Mouse (Mus musculus): ENCODE data around the gene Tapbp.
"Not testable (repeated sequence)": the region's sequence is repeated elsewhere in the genome, so short reads cannot be mapped to it uniquely, and the experiment has no call there.

The Tapbp gene

DNA sequence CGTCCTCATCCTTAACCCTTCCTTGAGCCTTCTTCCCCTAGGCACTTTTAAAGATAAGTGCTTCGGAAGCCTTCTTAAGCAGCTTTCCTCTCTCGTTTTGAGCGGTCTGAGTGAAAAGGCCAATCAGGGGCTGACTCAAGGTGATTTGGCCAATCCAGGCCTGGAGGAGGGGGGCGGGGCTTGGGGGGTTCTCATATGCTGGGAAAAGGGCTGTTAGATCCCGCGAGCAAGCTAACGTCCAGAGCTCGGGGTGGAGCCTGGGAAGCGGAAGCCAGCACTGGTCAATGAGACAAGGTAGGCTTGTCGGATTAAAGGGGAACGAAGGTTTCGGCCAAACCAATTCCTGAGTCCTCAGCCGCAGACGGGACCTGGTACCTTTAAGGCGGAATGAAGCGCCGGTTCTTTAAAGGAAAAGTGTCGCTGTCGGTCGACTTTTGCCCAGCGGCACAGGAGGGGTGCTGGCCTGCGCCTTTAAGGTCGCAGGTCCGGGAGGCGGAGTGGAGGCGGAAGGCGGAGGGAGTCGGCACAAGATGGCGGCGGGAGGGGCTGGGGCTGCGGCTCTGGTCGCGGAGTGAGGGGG lies at the start of gene Tapbp, which contains the start of gene Zbtb22:
Tapbp (plus strand) TSS at position 229 of the 580 bp plus-strand sequence.
Zbtb22 (plus strand) TSS at position 234 of the 580 bp plus-strand sequence.
- DNase-seq = peak; percentile 98

DNA sequence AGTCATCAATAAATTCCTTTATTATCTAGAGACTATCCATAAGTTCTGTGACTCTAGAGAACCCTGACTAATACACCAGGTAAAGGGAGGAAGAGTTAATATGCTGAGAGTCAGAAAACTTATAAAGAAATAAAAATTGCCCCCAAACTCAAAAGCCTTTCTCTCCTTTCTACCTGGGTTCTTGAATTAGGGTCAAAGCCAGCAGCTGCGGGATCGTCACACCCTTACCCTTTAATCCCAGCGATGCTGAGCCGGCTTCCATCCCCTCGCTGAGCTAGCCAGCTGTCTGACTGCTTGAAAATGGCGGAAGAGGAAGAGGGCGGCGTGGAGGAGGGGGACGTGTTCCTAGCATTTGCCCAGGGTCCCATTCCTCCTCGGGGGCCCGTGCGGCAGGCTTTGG lies 42.2 kb upstream of the Tapbp start, which contains the start of gene Gm7029:
Gm7029 (plus strand) TSS at position 301 of the 400 bp plus-strand sequence.
- not testable (repeated sequence) for DNase-seq

GRCm38 (mm10) chr17:33874411-33874810 lies 41.3 kb upstream of the Tapbp start:
- no peak for DNase-seq

- peak; percentile 21 for DNase-seq
These were observed 39.9 kb upstream of the Tapbp start for GRCm38 (mm10) chr17:33875797-33876196.

DNA sequence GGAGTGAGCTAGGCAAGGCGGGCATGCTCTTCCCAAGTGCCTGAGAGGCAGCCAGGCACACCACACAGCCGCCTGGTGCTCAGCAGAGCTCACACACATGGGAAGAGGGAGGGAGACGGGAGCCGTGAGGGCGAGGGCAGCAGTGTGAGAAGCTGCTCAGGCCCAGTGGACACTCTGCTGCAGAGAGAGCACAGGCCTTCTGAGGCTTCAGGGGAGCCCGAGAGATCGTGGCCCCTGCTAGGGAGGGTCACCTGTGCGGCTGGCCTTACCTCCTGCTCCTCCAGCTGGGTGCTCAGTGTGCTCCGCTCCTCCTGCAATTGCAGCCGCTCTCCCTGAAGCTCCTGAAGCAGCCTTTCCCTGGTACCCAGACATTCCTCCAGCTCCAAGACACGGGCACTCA lies 31.4 kb upstream of the Tapbp start:
- not testable (repeated sequence) for DNase-seq

DNA sequence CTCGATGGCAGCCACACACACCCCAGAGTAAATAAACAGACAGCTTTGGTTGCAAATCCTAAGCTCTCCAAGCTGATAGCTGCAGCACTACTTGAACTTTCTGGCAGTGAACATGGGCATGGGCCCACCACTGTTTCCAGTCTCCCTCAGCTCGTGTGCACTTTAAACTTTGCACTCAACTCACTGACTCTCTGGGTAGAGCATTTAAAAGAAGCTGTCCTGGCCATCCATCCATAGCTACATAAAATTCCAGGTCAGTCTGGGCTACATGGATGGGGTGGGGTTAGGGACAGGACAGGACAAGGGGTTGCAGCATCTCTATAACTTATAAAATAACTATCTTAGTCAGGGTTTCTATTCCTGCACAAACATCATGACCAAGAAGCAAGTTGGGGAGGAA lies 27.9 kb upstream of the Tapbp start:
- DNase-seq = not testable (repeated sequence)

DNA sequence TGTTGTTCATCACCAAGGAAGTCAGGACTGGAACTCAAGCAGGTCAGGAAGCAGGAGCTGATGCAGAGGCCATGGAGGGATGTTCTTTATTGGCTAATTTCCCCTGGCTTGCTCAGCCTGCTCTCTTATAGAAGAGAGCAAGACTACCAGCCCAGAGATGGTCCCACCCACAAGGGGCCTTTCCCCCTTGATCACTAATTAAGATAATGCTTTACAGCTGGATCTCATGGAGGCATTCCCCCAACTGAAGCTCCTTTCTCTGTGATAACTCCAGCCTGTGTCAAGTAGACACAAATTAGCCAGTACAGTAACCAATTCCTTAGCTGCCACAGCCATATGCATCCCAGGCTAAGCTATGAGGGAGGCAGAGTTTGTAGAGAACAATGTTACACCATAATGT lies 27.5 kb upstream of the Tapbp start:
- DNase-seq = not testable (repeated sequence)

- DNase-seq = not testable (repeated sequence)
These were observed 25.7 kb upstream of the Tapbp start for GRCm38 (mm10) chr17:33889941-33890532.

- DNase-seq = peak; percentile 98
These were observed 25.1 kb upstream of the Tapbp start, which contains the start of gene Kifc1 for GRCm38 (mm10) chr17:33890533-33891059. TSS of gene Kifc1 (minus strand) at chr17:33890661.

GRCm38 (mm10) chr17:33891357-33891756 lies 24.3 kb upstream of the Tapbp start:
- DNase-seq = no peak

DNA sequence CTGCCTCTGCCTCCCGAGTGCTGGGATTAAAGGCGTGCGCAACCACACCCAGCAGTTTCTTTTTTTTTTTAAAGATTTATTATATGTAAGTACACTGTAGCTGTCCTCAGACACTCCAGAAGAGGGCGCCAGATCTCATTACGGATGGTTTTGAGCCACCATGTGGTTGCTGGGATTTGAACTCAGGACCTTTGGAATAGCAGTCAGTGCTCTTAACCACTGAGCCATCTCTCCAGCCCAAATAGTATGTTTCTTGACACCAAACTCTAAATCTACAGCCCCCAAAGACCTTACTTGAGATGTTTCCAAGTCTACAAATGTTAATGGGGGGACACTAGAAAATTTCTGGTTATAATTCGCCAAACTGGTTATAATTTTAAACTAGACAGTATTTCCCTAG lies 23.8 kb upstream of the Tapbp start:
- not testable (repeated sequence) for DNase-seq

- no peak for DNase-seq
These were observed 23.3 kb upstream of the Tapbp start for GRCm38 (mm10) chr17:33892429-33892828.

GRCm38 (mm10) chr17:33893011-33893410 lies 22.7 kb upstream of the Tapbp start:
- not testable (repeated sequence) for DNase-seq

DNA sequence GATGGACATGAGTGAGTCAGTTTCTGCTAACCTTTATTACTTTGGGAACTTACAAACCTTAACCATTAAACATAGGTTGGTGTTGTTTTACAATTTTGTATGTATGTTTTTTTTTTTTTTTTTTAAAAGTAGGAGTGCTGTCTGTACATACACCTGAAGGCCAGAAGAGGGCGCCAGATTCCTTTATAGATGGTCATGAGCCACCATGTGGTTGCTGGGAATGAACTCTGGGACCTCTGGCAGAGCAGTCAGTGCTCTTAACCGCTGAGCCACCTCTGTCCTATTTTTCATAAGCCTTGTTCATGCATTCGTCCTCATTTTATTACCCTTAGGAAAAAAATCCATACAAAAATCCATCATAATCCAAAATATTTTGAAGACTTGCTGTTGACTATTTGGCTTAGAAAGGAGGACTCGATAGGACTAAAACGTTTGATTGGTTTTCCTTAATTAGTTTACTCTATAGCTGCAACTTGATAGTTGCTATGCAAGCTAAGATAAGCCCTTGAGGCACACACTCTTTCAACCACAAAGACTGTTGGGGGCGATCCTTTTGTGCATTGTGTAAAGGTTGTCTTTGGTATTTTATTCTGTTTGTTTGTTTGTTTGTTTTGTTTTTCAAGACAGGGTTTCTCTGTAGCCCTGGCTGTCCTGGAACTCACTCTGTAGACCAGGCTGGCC lies 18.4 kb upstream of the Tapbp start:
- DNase-seq = peak; percentile 77

DNA sequence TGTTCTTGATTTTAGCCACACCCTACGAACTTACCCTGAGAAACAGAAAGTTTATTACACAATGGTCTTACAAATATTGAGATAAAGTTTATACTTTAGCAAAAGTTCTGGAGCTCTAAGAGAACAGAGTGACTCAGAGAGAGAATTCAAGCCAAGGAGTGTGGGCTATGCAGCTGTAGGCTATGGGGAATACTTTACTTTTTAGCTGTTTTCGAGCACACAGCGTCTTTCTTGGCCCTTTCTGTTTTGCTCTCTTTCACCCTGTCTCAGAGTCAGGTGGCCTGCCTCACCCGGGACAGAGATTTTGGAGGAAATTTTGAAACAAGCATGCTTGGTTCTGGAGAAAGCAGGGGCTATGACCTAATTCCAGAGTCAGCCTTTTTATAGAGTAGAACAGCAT lies 17.5 kb upstream of the Tapbp start:
- not testable (repeated sequence) for DNase-seq

DNA sequence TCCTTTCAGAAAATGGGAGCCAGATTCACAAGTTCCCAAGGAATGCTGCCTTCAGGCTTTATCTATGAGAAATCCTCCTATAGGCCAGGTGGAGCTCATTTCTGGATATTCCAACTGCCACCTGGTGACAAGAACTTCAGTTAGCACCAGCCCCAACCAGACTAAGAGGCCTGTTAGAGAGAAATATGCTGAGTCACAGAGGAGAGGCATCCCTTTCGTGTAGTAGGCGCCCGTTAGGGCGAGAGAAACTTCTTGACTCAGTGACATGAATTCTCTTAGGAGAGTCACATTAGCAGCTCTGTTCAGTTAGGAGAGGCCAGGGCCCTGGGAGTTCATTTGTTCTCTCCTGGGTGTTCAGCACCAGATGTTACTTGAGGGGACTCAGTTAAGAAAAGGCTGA lies 16.1 kb upstream of the Tapbp start:
- DNase-seq = peak; percentile 68

DNA sequence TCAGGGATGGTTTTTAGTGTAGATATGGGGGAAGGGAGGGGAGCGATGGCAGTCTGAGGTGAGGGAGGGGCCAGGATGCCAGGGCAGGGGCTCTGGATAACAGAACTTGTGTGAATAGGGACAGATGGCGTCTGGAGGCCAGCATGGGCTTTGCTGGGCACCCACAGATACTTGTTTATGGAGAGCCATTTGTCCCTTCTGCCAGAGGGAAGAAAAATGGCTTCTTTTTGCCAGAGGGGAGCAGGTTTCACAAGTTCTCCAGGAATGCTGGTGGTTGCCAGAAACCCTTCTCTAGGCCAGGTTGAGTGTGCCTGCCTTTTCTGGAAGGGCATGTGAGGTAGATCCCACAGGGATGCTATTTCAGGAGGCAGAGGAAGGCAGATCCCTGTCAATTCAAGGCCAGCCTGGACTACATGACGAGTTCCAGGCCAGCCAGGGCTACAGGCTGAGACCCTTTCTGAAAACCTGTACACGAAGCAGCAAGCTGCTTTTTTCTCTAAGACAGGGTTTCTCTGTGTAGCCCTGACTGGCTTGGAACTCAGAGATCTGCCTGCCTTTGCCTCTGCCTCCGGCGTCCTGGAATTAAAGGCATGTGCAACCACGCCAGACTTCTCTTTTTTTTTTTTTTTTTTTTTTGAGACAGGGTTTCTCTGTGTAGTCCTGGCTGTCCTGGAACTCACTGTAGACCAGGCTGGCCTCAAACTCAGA lies 15.3 kb upstream of the Tapbp start:
- peak; percentile 58 for DNase-seq

DNA sequence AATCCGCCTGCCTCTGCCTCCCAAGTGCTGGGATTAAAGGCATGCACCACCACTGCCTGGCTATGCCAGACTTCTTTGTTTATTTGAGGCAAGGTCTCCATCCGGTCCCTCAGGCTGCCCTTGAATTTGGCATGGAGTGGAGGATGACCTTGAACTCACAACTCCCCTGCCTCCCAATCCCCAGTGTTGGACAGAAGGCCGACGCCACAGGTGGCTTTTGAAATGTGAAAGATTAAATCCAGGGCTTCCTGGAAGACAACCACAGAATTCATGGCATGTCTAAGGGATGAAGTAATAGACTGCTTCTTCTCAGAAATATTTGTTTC lies 14.7 kb upstream of the Tapbp start:
- no peak for DNase-seq

GRCm38 (mm10) chr17:33901653-33902052 lies 14.0 kb upstream of the Tapbp start:
- no peak for DNase-seq

GRCm38 (mm10) chr17:33902079-33902478 lies 13.6 kb upstream of the Tapbp start:
- no peak for DNase-seq

DNA sequence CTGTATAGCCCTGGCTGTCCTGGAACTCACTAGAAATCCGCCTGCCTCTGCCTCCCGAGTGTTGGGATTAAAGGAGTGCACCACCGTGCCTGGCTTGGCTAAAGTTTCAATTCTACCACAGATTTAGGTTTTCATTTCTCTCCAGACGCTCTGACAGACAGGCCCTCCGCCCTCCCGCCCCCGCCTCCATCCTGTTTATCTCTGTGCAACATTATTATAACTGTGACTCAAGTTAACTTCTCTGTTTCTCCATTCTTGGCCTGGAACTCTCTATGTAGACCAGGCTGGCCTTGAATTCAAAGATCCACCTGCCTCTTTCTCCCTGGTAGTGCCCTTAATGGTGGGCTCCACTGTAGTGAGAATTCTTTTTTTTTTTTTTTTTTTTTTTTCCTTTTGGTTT lies 13.2 kb upstream of the Tapbp start:
- DNase-seq = peak; percentile 68

DNA sequence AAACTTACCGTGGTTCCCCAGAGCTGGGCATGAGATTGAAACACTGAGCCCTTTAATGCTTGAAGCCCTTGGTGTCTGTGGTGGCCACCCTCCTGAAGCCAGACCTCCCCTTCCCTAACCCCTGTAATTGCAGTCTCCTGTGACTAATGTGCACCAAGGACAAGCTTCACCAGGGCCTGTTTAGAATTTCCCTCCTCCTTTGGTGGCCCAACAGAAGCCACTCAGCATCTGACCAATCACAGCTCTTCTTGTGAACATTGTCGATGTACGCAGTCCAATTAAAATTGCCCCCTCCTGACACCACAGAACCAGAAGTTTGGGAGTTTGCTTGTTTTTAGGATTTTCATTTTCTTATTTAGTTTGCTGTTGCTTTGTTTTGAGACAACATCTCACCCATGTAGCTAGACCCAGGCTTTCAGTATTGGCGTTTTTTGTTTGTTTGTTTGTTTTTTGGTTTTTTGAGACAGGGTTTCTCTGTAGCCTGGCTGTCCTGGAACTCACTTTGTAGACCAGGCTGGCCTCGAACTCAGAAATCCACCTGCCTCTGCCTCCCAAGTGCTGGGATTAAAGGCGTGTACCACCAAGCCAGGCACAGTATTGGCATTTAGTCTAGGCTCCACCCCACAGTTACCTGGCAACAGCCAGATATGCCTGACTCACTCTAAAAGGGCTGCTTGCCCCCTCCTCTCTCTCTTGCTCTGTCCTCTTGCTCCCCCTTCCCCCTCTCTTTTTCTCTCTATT lies 11.6 kb upstream of the Tapbp start:
- not testable (repeated sequence) for DNase-seq
